Mouse (Mus musculus) cortical plate, adult 2 months (tissue): ENCODE data around the gene Faiml. TPM values are rescaled to one million over a fixed set of nuclear protein-coding genes. Genes with fewer than 3 reads are reported as not detected.
A peak's percentile ranks its signal among the peaks of the same experiment; 100 is the strongest.

Experiments
- H3K27ac ChIP-seq: fragments of 200-500 bp; 2 replicates; pipeline ENCODE4 v1.5.1; 2012; ENCODE audit warnings: low read length, control low read depth, inconsistent platforms; ENCODE audit not compliant: insufficient read depth
- H3K4me1 ChIP-seq: fragments of 200-500 bp; 2 replicates; pipeline ENCODE4 v1.6.1; 2011; ENCODE audit warnings: low read length; ENCODE audit not compliant: control insufficient read depth, insufficient read depth
- H3K4me3 ChIP-seq: fragments of 200-500 bp; 2 replicates; pipeline ENCODE4 v1.5.1; 2011; ENCODE audit warnings: mild to moderate bottlenecking, low read length, control low read depth; ENCODE audit not compliant: insufficient read depth
- CTCF ChIP-seq: fragments of 200-500 bp; IDR thresholded peaks from 2 replicates; pipeline ENCODE4 v1.5.1; 2011; ENCODE audit warnings: mild to moderate bottlenecking, control low read depth, low read length; ENCODE audit not compliant: insufficient read depth; ENCODE audit errors: extremely low read depth
- POLR2A ChIP-seq: fragments of 200-500 bp; IDR thresholded peaks from 2 replicates; pipeline ENCODE4 v1.6.1; 2011; ENCODE audit warnings: mild to moderate bottlenecking, low read length, control low read depth; ENCODE audit not compliant: insufficient read depth; ENCODE audit errors: extremely low read depth
- polyA plus RNA-seq: library from polyadenylated mRNA; depleted of rRNA; stranded (reverse); fragments of >200 nt; gene quantifications from 2 replicates; pipeline ENCODE4 v1.2.3, GENCODE M21; 2012; rRNA removed

Gene Faiml
- not detected in 2 replicates for polyA plus RNA-seq

DNA sequence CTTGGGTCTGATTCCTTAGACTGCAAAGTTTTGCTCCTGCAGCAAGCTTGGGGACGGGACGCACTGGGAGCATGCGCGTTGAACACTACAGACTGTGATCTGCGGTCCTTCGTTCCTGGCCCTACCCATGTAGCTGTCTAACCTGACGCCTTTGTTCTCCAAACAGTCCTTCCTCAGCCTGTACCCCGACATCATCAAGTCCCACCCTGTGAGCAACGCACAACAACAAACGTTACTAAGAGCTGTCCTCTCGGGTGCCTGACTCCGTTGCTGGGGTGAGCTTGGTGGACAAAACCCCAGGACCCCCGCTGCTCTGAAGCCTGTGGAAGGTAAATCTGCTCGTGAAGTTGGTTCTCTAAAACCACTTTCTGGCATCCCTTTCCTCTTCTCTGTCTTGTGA is at the start of gene Faiml:
Faiml (minus strand) TSS at position 101 of the 400 bp plus-strand sequence.
- TF ChIP-seq POLR2A (no peak), CTCF (no peak)
- no peaks in the 10 kb centered on the region for H3K4me1 ChIP-seq
- no peak within 1 kb of the TSS for H3K4me3 ChIP-seq
- no peak within 1 kb of the TSS for H3K27ac ChIP-seq

- TF ChIP-seq POLR2A (no peak), CTCF (no peak)
- no peak overlapping the region for H3K27ac ChIP-seq
- no peaks in the 10 kb centered on the region for H3K4me1 ChIP-seq
- H3K4me3 ChIP-seq: no peak overlapping the region
Observed at GRCm38 (mm10) chr9:99258891-99259290, 21.9 kb upstream of the Faiml start.

DNA sequence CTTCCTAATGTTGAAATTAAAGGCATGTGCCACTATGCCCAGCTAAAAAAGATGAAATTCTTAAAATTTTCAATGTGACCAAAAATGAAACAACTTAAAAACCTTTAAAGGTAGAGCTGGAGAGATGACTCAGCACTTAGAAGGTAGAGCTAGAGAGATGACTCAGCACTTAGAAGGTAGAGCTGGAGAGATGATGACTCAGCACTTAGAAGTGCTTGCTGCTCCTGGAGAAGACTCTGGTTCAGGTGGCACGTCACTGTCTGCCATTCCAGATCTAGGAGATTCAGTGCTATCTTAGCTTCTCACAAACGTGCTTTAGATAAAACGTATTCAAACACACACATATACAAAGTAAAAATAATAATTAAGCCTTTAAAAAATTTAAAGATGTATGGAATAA is 19.8 kb upstream of the Faiml start:
- Histone ChIP-seq H3K4me3 (no peak overlapping the region), H3K4me1 (no peaks in the 10 kb centered on the region), H3K27ac (no peak overlapping the region)
- no peak for TF ChIP-seq CTCF
- TF ChIP-seq POLR2A: no peak

GRCm38 (mm10) chr9:99256206-99256605 is 19.2 kb upstream of the Faiml start:
- TF ChIP-seq POLR2A (no peak), CTCF (no peak)
- Histone ChIP-seq H3K4me3 (no peak overlapping the region), H3K27ac (no peak overlapping the region), H3K4me1 (no peaks in the 10 kb centered on the region)

- no peaks in the 10 kb centered on the region for H3K4me1 ChIP-seq
- H3K27ac ChIP-seq: no peak overlapping the region
- no peak for TF ChIP-seq CTCF
- TF ChIP-seq POLR2A: no peak
- no peak overlapping the region for H3K4me3 ChIP-seq
Observed at GRCm38 (mm10) chr9:99253861-99254260, 16.8 kb upstream of the Faiml start.

- no peak for TF ChIP-seq POLR2A
- no peak for TF ChIP-seq CTCF
- Histone ChIP-seq H3K4me3 (no peak overlapping the region), H3K4me1 (no peaks in the 10 kb centered on the region), H3K27ac (no peak overlapping the region)
Observed at GRCm38 (mm10) chr9:99248906-99249305, 11.9 kb upstream of the Faiml start.

DNA sequence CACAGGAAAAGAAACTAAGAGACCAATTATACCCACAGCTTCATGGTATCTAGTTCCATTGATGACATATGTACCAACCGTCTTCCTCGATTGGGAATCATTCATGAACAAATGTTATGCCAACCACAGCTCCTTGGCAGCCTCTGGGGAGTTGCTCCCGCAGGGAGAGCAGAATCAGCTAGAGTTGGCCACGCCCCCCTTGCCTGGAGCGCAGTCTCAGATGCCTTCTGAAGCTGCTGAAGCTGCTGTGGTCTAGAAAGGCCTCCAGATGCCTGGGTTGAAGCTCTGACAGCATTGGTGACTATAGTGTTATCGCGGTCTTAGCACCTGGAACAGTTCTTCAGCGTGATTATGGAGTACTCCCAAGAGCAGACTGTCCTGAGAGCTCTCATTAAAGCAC is 11.3 kb upstream of the Faiml start:
- TF ChIP-seq POLR2A (no peak), CTCF (no peak)
- H3K4me1 ChIP-seq: no peaks in the 10 kb centered on the region
- H3K4me3 ChIP-seq: no peak overlapping the region
- H3K27ac ChIP-seq: no peak overlapping the region

DNA sequence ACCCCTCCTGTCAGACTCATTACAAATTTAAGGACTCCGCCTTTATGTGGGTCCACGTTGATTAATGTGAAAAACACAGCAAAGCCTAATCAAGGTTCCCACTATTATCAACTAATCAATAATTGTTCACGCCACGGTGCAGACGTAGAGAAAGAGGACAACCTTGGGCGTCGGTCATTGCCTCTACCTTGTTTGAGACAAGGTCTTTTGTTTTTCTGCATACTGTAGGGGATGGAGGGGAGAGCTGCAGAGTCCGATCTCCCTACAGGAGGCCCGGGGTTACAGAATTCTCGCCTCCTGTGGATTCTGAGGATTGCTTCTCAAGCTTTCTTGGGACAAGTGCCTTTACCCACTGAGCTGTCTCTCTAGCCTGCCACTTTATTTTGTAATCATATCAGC is 6.9 kb upstream of the Faiml start:
- H3K4me3 ChIP-seq: peak overlapping the region; percentile 97
- TF ChIP-seq POLR2A: no peak
- no peak for TF ChIP-seq CTCF
- no peak overlapping the region for H3K27ac ChIP-seq
- no peaks in the 10 kb centered on the region; the same call in 1 of the 2 replicates for H3K4me1 ChIP-seq

DNA sequence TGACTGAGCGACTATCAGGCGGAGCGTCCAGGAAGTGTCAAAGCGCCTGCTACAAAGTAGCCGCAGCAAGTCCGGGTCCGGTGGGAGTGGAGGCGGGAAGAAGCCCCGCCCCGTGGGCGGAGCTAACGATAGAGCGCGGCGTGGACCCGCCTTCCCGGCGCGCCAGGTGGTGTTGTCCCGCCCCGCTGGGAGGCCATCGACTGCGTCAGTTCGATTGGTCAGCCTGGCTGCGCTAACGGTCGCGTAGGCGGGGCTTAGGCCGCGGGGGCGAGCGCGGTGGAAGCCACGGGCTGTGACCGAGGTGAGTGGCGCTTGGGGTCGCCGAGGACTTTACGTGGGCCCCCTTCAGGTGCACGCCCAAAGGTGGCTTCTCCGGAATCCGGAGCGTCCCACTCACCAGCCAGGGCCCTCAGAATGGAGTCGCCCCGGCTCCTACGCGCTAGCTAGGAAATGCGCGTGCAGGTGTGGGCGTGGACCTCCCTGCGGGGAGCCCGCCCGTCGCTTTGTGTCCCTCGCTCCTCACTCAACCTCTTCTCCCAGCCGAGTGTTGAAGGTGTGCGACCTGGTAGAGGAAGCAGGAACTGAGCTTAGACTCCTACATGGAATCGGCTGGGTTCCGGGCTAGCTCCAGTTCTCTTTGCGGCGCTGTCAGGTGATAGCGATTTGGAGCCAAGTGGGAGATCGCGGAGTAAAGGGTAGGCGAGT is 6.3 kb upstream of the Faiml start, which contains the start of gene Cep70:
Cep70 (plus strand) TSS at position 178 of the 705 bp plus-strand sequence.
- H3K4me3 ChIP-seq: peak within 1 kb of the TSS; percentile 97
- no peak for TF ChIP-seq CTCF
- peak; percentile 71 for TF ChIP-seq POLR2A
- H3K27ac ChIP-seq: peak within 1 kb of the TSS; percentile 57
- no peaks in the 10 kb centered on the region; the same call in 1 of the 2 replicates for H3K4me1 ChIP-seq

DNA sequence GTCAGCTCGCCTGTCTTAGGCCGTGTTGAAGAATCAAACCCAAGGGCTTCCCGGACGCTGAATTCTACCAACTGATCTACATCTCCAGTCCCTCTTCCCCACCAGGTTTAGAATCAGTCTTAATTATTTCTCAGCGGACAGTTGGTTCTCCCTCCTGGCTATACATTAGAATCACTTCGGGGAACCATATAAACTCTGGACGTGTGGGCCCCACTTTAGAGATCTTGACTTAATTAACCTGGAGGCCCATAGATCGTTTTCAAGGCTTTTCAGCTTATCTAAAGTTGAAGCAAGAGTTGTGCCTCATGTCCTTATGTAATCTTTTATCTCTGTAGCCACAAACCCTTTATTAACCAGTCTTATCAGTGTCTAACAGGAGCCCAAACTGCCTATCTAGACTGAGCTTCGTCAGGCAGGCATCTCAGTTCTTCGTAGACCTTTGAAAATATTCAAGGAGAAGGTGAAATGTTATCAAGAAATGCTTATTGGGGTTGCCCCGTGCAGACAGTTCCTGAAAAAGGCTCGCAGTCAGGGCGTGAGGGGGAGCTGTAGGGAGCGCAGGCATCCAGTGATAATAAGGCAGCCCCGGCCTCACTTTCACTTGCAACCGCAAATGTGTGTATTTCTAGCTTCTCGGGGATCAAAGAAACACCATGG is 5.6 kb upstream of the Faiml start:
- no peaks in the 10 kb centered on the region; the same call in 1 of the 2 replicates for H3K4me1 ChIP-seq
- H3K4me3 ChIP-seq: peak overlapping the region; percentile 97
- TF ChIP-seq POLR2A (no peak), CTCF (no peak)
- H3K27ac ChIP-seq: no peak overlapping the region
